Mouse (Mus musculus): ENCODE measurements around the gene Tor1b. TPM values are rescaled to one million over a fixed set of nuclear protein-coding genes. Genes with fewer than 3 reads are reported as not detected.

Gene Tor1b
- polyA plus RNA-seq, 1 experiment from 2014 or later = 22.4 TPM

DNA sequence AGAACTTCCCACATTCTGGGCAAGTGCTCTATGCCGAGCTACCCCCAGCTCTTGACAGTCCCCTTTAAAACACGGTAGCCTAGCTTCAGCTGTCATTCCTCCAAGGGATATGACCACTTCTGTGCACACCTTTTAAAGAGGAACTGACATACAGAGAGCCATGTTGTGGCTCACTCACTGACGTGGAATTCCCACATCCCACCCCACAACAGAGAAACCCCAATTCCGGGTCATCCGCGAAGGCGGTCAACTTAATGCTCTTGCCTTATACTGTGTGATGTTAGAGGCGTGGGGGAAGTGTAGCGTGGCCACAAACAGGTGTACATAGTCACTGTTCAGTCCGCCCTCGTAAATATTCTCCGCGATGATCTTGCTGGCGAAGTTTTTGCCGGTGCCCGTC lies 14.1 kb downstream of the Tor1b start:
- H3K36me3 ChIP-seq = peaks cover 55% of the 10 kb centered on the region
- no peaks in the 10 kb centered on the region for H3K27me3 ChIP-seq (ENCODE audit: low read depth, poor library complexity, severe bottlenecking)
- peak overlapping the region; percentile 92 for H3K27ac ChIP-seq (replicated peaks)
- DNase-seq (ENCODE audit: low spot score) = no peak
- 31% methylated on average over 16 of the region's 16 CpGs for WGBS
- H3K4me3 ChIP-seq = peak overlapping the region; percentile 90
- H3K9me3 ChIP-seq (replicated peaks) = no peaks in the 10 kb centered on the region
- H3K4me1 ChIP-seq = peaks cover 27% of the 10 kb centered on the region

DNA sequence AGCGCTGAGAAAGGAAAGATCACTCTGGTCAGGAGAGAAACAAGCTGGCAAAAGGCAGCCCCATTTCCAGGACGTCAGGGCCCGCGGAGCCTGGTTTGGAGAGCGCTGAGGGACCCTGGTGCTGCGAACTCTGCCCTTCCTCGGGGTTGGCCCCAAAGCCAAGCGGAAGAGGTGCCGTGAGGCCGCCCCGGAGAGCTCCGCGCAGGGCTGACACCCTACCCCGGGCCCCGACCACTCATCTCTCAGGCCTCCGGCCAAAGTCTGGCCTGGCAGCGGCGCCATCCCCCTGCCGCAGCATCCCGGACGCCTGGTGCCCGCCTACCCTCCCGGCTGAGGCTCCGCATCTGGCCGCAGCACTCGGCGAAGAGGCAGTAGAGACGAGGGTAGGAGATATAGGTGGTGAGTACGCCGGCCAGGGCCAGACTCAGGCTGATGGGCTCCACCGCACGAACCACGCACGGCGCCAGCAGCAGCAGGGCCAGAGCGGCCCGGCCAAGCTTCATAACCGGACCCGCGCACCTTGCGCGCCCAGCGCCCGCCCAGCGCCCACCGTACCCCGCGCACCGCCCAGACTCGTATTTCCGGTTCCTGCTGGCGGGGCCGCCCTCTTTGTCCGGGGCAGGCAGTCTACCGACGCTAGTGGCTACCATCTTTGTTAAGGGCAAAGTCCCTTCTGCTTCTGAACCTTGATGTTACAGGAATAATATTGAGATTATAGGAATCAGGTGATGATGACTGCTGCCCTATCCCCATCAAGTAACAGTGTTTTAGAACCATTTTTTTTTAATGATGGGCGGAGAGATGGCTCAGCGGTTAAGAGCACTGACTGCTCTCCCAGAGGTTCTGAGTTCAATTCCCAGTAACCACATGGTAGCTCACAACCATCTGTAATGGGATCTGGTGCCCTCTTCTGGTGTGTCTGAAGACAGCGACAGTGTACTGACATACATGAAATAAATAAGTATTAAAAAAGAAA lies 14.9 kb downstream of the Tor1b start, which contains the start of gene Tor1a:
Tor1a (minus strand) TSS at position 582 of the 976 bp plus-strand sequence.
- Histone ChIP-seq H3K27ac (replicated peaks) (peak within 1 kb of the TSS; percentile 92), H3K27me3 (ENCODE audit: low read depth, poor library complexity, severe bottlenecking) (no peaks in the 10 kb centered on the region), H3K9me3 (replicated peaks) (no peaks in the 10 kb centered on the region), H3K4me3 (peak within 1 kb of the TSS; percentile 90), H3K4me1 (peaks cover 27% of the 10 kb centered on the region), H3K36me3 (peaks cover 52% of the 10 kb centered on the region)
- WGBS = 2% methylated on average over 59 of the region's 59 CpGs
- peak; percentile 90 for DNase-seq (ENCODE audit: low spot score)

DNA sequence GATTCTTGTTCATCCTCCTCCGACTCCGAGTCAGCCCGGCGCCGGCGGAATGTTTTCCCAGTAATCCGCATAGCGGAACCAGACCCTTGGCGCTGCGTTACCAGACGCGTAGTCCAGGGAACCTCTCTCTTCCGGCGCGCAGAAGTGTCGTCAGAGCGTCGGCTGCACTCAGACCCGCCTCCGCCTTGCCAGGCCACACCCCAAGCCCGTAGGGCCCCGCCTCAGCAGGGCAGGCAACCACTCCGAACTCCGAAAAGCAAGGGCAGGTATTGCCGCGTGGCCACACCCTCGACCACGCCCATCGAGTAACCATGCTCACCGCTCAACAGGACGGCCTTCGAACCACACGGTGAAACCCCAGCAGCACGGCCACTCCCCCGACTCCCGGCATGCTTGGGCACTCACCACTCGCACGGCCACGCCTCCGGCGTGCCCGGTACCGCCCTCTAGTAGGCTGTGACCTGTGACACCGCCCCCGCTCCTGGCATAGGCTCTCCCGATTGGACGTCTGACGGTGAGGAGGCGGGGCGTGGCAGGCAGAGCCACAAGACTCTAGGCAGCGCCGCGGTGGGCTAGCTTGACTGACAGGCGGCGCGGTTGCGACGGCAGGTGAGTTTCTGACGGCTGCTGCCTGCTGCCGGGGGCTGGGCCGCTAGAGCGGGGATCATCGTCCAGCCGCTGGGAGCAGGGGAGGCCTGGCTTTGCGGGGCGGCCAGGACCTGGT lies 29.2 kb downstream of the Tor1b start, which contains the start of the genes BC005624 and Usp20:
BC005624 (minus strand) TSS at position 412 of the 724 bp plus-strand sequence.
Usp20 (plus strand) TSS at position 490 of the 724 bp plus-strand sequence.
- Histone ChIP-seq H3K4me3 (peak within 1 kb of the TSS; percentile 86), H3K27me3 (ENCODE audit: low read depth, poor library complexity, severe bottlenecking) (0 out of 2 replicates have a peak, but pooled peaks cover 3% of the 10 kb centered on the region), H3K36me3 (peaks cover 33% of the 10 kb centered on the region), H3K9me3 (replicated peaks) (no peaks in the 10 kb centered on the region), H3K4me1 (peaks cover 34% of the 10 kb centered on the region), H3K27ac (replicated peaks) (peak within 1 kb of the TSS; percentile 85)
- DNase-seq (ENCODE audit: low spot score) = peak; percentile 99
- under 1% methylated on average over 66 of the region's 66 CpGs for WGBS

DNA sequence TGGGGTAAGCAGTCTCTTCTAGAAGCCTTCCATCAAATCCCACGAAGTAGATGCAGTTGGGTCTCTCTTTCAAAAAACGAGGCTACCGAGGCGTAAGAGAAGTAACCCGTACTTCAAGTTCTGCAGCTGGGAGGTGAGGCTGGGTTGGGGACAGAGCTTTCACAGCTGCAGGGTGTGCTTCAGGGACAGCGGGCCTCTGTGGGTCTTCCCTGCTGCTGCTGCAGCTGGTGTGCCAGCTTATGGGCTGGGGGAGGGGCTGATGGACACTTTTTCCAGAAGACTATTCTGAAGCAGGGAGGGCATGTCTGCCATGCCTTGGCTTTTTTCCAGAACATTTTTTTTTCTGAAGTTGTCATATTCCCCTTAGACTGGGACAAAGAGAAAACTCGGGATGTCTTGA lies 30.3 kb downstream of the Tor1b start:
- Histone ChIP-seq H3K36me3 (peaks cover 22% of the 10 kb centered on the region), H3K27me3 (ENCODE audit: low read depth, poor library complexity, severe bottlenecking) (0 out of 2 replicates have a peak, but pooled peaks cover 3% of the 10 kb centered on the region), H3K4me1 (peaks cover 34% of the 10 kb centered on the region), H3K9me3 (replicated peaks) (no peaks in the 10 kb centered on the region), H3K4me3 (peak overlapping the region; percentile 86), H3K27ac (replicated peaks) (0 out of 2 replicates have a peak overlapping the region, but pooled peaks have one; percentile 85)
- no peak for DNase-seq (ENCODE audit: low spot score)
- WGBS = 57% methylated on average over 7 of the region's 7 CpGs

DNA sequence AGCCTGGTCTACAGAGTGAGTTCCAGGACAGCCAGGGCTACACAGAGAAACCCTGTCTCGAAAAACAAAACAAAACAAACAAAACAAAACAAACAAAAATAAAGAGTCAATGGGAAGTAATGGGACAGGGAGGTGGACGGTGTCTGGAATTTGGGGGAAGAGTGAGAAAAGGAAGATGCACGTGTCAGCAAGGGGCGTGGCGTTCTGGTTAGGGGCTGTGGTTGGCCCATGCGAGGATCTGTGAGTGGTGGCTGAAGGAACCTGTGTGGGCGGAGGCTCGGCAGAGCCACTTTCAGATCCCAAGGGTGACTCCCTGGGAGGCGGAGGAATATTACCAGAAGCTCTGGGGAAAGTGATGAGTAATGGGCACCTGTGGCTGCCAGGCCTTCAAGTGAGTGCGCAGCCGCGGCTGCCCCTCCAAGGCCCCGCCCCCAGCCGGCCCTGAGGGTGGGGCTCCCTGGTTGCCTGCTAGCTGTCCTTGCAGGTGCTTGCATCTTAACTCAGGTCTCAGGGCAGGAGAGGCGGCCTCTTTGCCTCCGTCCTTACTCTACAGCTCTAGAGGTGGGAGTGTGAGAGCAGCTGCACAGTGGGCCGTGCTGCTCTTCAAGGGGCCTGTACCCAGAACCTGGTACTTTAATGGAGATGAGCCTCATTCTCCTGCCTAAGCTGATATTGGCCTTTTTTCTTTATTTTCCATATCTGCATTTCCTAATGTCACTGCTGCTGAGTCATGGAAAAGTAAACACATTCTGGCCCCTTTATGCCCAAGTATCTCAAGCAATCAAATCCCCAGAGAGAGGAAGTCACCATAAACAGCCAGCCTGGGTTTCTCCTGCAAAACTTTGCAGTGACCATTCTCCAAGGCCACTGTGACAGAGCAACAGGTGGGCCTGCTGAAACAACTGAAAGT lies 32.6 kb downstream of the Tor1b start:
- Histone ChIP-seq H3K27me3 (ENCODE audit: low read depth, poor library complexity, severe bottlenecking) (0 out of 2 replicates have a peak, but pooled peaks cover 3% of the 10 kb centered on the region), H3K27ac (replicated peaks) (no peak overlapping the region), H3K36me3 (0 out of 2 replicates have a peak, but pooled peaks cover under 1% of the 10 kb centered on the region), H3K4me1 (peaks cover 34% of the 10 kb centered on the region), H3K9me3 (replicated peaks) (no peaks in the 10 kb centered on the region), H3K4me3 (no peak overlapping the region)
- WGBS = 25% methylated on average over 17 of the region's 17 CpGs
- no peak for DNase-seq (ENCODE audit: low spot score)

DNA sequence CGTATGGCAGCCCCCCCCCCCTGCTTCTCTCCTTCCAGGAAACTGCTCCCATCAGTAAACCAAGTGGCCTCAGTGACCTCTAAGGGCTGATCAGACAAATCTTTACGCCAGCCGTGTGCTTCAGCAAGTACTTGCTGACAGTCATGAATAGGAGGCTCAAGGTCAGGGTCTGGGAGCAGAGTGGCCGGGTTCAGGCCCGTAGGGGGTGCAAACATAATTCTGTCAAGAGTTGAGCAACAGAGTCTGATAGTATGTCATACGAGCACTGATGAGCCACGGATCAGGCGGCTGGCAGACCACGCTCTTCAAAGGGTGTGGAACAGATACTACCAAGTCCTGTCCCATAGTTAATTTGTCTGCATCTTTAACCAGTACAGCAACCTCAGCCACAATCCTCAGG lies 37.5 kb downstream of the Tor1b start:
- Histone ChIP-seq H3K36me3 (0 out of 2 replicates have a peak, but pooled peaks cover 5% of the 10 kb centered on the region), H3K9me3 (replicated peaks) (no peaks in the 10 kb centered on the region), H3K27ac (replicated peaks) (no peak overlapping the region), H3K27me3 (ENCODE audit: low read depth, poor library complexity, severe bottlenecking) (no peaks in the 10 kb centered on the region), H3K4me1 (peaks cover 4% of the 10 kb centered on the region; the same call in 1 of the 2 replicates), H3K4me3 (no peak overlapping the region)
- no peak for DNase-seq (ENCODE audit: low spot score)
- 88% methylated on average over 9 of the region's 9 CpGs for WGBS

DNA sequence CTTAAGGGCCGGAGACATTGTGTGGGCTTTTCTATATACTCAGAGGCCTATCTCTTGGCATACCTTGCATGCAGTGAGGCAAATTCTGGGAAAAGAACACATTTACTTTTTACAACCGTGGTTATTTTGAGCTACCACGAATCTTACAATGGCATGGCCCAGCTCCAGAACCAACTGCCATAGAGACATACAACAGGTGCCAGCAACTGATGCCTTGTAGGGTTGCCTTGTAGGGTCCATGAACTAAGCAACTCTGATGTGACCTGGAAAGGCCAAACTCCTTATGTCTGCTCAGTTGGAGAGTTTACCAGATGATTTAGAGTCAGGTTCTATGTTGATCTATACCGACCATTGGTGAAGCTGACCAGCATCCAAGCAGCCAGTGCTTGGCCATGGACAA lies 42.1 kb downstream of the Tor1b start:
- Histone ChIP-seq H3K9me3 (replicated peaks) (no peaks in the 10 kb centered on the region), H3K27ac (replicated peaks) (no peak overlapping the region), H3K27me3 (ENCODE audit: low read depth, poor library complexity, severe bottlenecking) (no peaks in the 10 kb centered on the region), H3K36me3 (peaks cover 8% of the 10 kb centered on the region; the same call in 1 of the 2 replicates), H3K4me3 (no peak overlapping the region), H3K4me1 (peaks cover 5% of the 10 kb centered on the region; the same call in 1 of the 2 replicates)
- 96% methylated on average over 4 of the region's 4 CpGs for WGBS
- DNase-seq (ENCODE audit: low spot score) = no peak

DNA sequence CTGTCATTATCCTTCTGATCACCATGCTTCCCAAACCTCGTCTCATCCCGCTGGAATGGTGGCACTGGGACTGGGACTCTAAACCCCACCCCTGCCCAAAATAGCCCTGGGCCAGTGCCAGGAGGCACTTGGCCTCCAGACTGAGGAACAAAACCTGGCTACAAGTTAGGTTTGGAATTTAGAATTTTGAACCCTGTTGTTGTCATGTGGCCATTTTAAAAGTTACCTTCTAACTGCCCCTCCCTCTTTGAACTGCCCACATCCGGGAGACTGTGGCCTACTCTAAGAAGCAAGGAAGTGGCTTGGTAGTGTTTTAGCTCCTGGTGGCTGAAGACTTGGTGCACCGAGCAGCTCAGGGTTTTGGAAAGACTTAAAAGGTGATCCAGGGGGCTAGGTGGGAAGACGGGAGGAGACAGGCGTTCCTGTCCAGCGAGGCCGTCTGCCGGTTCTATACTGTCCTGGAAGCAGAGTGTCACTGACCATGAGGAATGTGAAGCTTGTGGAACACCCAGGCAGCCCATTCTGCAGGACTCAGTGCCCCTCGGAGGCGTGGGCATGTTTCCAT lies 42.8 kb downstream of the Tor1b start:
- no peak overlapping the region for H3K27ac ChIP-seq (replicated peaks)
- peaks cover 13% of the 10 kb centered on the region; the same call in 1 of the 2 replicates for H3K36me3 ChIP-seq
- no peak overlapping the region for H3K4me3 ChIP-seq
- 73% methylated on average over 11 of the region's 11 CpGs for WGBS
- H3K27me3 ChIP-seq (ENCODE audit: low read depth, poor library complexity, severe bottlenecking) = no peaks in the 10 kb centered on the region
- H3K9me3 ChIP-seq (replicated peaks) = no peaks in the 10 kb centered on the region
- H3K4me1 ChIP-seq = peaks cover 5% of the 10 kb centered on the region; the same call in 1 of the 2 replicates
- no peak for DNase-seq (ENCODE audit: low spot score)

DNA sequence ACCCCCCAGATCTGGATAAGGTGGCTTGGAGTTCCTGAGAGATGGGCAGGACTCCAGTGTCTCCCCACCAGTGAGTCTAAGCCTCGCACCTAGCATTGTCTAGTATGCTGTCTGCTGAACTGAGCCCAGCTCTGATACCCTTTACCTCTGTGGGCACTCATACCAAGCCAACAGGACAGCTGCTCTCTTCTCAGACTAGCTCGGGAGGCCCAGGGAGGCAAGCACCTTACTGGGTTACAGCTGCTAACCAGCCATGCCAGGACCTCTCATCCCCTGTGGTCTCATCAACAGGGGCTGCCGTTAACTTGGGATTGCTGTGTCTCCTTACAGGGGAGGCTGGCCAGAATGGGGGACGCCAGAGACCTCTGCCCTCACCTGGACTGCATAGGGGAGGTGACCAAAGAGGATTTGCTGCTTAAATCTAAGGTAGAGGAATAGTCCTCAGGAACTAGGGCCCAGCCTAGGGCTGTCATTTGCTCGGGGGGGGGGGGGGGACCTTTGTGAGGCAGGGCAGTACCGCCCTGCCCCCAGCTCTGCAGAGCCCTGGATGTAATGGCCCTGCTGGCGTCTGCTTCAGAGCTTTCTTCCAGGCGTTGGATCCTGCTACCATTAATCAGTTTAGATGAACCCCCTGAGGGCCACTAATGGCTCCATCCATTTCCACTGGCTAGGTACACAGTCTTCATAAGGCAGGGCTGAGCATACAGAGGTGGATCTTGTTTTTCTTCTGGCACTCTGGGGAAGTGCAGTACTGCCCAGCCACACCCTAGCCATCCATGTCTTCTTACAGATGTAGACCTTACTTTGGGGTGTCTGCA lies 45.9 kb downstream of the Tor1b start:
- peaks cover 28% of the 10 kb centered on the region for H3K36me3 ChIP-seq
- no peaks in the 10 kb centered on the region for H3K9me3 ChIP-seq (replicated peaks)
- 80% methylated on average over 8 of the region's 8 CpGs for WGBS
- peaks cover 5% of the 10 kb centered on the region; the same call in 1 of the 2 replicates for H3K4me1 ChIP-seq
- H3K4me3 ChIP-seq = no peak overlapping the region
- DNase-seq (ENCODE audit: low spot score) = no peak
- no peaks in the 10 kb centered on the region for H3K27me3 ChIP-seq (ENCODE audit: low read depth, poor library complexity, severe bottlenecking)
- no peak overlapping the region for H3K27ac ChIP-seq (replicated peaks)

DNA sequence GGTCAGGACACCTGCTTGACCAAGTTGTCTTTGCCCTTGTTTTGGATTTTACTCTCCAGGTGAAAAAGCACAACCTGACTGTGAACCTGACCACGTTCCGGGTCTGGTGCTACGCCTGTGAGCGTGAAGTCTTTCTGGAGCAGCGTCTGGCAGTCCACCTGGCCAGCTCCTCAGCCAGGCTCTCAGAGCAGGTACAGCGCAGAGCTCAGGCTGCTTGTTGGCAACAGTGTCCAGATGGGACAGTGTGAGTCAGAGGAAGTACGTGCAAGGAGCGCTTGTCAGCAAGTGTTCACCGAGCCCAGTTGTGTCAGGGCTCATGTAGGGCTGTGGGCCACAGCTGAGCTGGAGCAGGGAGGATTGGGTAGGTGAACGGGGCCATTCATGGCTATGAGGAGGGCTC lies 50.1 kb downstream of the Tor1b start:
- H3K36me3 ChIP-seq = peaks cover 49% of the 10 kb centered on the region
- no peaks in the 10 kb centered on the region for H3K4me1 ChIP-seq
- no peak overlapping the region for H3K4me3 ChIP-seq
- no peak overlapping the region for H3K27ac ChIP-seq (replicated peaks)
- no peaks in the 10 kb centered on the region for H3K27me3 ChIP-seq (ENCODE audit: low read depth, poor library complexity, severe bottlenecking)
- no peak for DNase-seq (ENCODE audit: low spot score)
- no peaks in the 10 kb centered on the region for H3K9me3 ChIP-seq (replicated peaks)
- WGBS = 95% methylated on average over 10 of the region's 10 CpGs

DNA sequence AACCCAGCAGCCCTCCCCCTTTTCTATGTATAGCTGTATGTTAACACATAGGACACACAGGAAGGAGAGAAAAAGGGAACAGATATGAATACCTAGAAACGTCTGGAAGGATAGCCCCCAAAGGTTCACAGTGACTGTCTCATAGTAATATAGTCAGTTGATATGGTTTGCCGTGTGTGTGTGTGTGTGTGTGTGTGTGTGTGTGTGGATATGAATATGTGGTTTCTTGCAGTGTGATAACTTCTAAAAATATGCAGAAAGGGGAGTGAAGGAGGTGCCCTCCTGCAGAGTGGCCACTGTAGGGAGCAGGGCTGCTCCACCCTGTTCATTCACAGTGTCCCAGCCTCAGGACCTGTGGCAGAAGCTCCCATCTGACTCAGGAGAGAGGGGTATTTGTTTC lies 52.7 kb downstream of the Tor1b start:
- no peak overlapping the region for H3K27ac ChIP-seq (replicated peaks)
- H3K4me3 ChIP-seq = no peak overlapping the region
- no peak for DNase-seq (ENCODE audit: low spot score)
- peaks cover 52% of the 10 kb centered on the region for H3K36me3 ChIP-seq
- no peaks in the 10 kb centered on the region for H3K9me3 ChIP-seq (replicated peaks)
- 93% methylated on average over 2 of the region's 2 CpGs for WGBS
- no peaks in the 10 kb centered on the region for H3K4me1 ChIP-seq
- H3K27me3 ChIP-seq (ENCODE audit: low read depth, poor library complexity, severe bottlenecking) = no peaks in the 10 kb centered on the region

Data from midbrain, embryonic 10.5 days (tissue).